19 mouse cellular contexts compared by ENCODE assay signal in genomic region chr11:8486552-8486951, GRCm38 (mm10).
A peak's percentile ranks its signal among the peaks of the same experiment; 100 is the strongest.
DNase-seq lines count a peak whose midpoint lies in the region; ATAC-seq and TF ChIP-seq lines count a peak whose summit lies in the region.
"Had no signal": no experiment of that assay in that cellular context is flagged by ENCODE, and none has a peak within 500 bp of the region (broad histone marks: within the 10 kb centered on the region; RNA-seq: fewer than 3 reads in every experiment).

No protein-coding gene starts in this region.

- no peak overlapping the region for H3K9ac ChIP-seq in stomach, embryonic 15.5 days
- no peak overlapping the region for H3K9ac ChIP-seq in stomach, postnatal 0 days (ENCODE audit: low read length)
- H3K9ac ChIP-seq in heart, adult 2 months (ENCODE audit: low read depth, low read length), result no peak overlapping the region
- H3K9ac ChIP-seq in heart, embryonic 13.5 days, result 0 out of 2 replicates have a peak overlapping the region, but pooled peaks have one; percentile 29
- no peak overlapping the region for H3K9ac ChIP-seq in forebrain, embryonic 12.5 days
- H3K9ac ChIP-seq: embryonic facial prominence, embryonic 12.5 days; forebrain, embryonic 15.5 days; hindbrain, embryonic 12.5 days; kidney, embryonic 15.5 days; midbrain, embryonic 12.5 days; neural tube, embryonic 15.5 days had no signal

- peaks cover 5% of the 10 kb centered on the region; the same call in 1 of the 2 replicates for H3K4me1 ChIP-seq in stomach, embryonic 15.5 days
- peaks cover 5% of the 10 kb centered on the region; the same call in 1 of the 2 replicates for H3K4me1 ChIP-seq in stomach, postnatal 0 days (replicated peaks; ENCODE audit: control insufficient read depth, insufficient read depth)
- peaks cover 9% of the 10 kb centered on the region for H3K4me1 ChIP-seq in heart, adult 2 months (ENCODE audit: control insufficient read depth, insufficient read depth, low read length)
- H3K4me1 ChIP-seq in heart, embryonic 13.5 days, result peaks cover 74% of the 10 kb centered on the region
- H3K4me1 ChIP-seq in forebrain, embryonic 12.5 days, result no peaks in the 10 kb centered on the region
- H3K4me1 ChIP-seq: midbrain, embryonic 12.5 days had no signal

- H3K4me2 ChIP-seq in stomach, embryonic 15.5 days, result no peak overlapping the region
- H3K4me2 ChIP-seq in stomach, postnatal 0 days (replicated peaks; ENCODE audit: low read depth), result no peak overlapping the region
- peak overlapping the region; percentile 40 for H3K4me2 ChIP-seq in heart, embryonic 13.5 days
- H3K4me2 ChIP-seq in forebrain, embryonic 12.5 days, result no peak overlapping the region
- H3K4me2 ChIP-seq: embryonic facial prominence, embryonic 12.5 days; forebrain, embryonic 15.5 days; hindbrain, embryonic 12.5 days; kidney, embryonic 15.5 days; midbrain, embryonic 12.5 days; neural tube, embryonic 15.5 days had no signal

- TF ChIP-seq CTCF in stomach, postnatal 0 days (IDR thresholded peaks at IDR 0.05; ENCODE audit: low read depth), result no peak
- TF ChIP-seq CTCF in heart, adult 2 months (IDR thresholded peaks at IDR 0.05), result no peak

- no peak for TF ChIP-seq POLR2A in heart, adult 2 months (IDR thresholded peaks at IDR 0.05; ENCODE audit: insufficient read depth, low read depth, low read length)

- no peaks in the 10 kb centered on the region for H3K27me3 ChIP-seq in stomach, embryonic 15.5 days (replicated peaks)
- H3K27me3 ChIP-seq in stomach, postnatal 0 days (ENCODE audit: control insufficient read depth, insufficient read depth, low read length), result no peaks in the 10 kb centered on the region
- H3K27me3 ChIP-seq in heart, adult 2 months (ENCODE audit: control insufficient read depth, insufficient read depth, low read length), result no peaks in the 10 kb centered on the region
- no peaks in the 10 kb centered on the region for H3K27me3 ChIP-seq in heart, embryonic 13.5 days (replicated peaks)
- no peaks in the 10 kb centered on the region for H3K27me3 ChIP-seq in forebrain, embryonic 12.5 days
- H3K27me3 ChIP-seq: embryonic facial prominence, embryonic 12.5 days; forebrain, embryonic 15.5 days; hindbrain, embryonic 12.5 days; kidney, embryonic 15.5 days; midbrain, embryonic 12.5 days; neural tube, embryonic 15.5 days had no signal

- DNase-seq in stomach, postnatal 0 days (ENCODE audit: low spot score), result no peak
- DNase-seq in heart, adult 2 months, result peak; percentile 44 to 55
- peak; percentile 22 for DNase-seq in heart, postnatal 25 days (ENCODE audit: low spot score)
- DNase-seq in kidney, adult 8-10 months, result no peak
- DNase-seq in thymus, postnatal 14 days, result no peak
- DNase-seq: adrenal gland, postnatal 10 days; cerebellum, adult 9-10 months; left cerebral cortex, postnatal 4 days had no signal

- intact Hi-C loops in heart, adult 2 months (cut with DNase I), result loop anchor here (5.0 kb wide), 1 partner anchor 36 kb away; no protein-coding TSS in a partner anchor
- intact Hi-C loops in heart, postnatal 25 days (cut with DNase I), result no loop called here

- H3K27ac ChIP-seq in stomach, embryonic 15.5 days, result 0 out of 2 replicates have a peak overlapping the region, but pooled peaks have one; percentile 5
- no peak overlapping the region for H3K27ac ChIP-seq in stomach, postnatal 0 days (replicated peaks)
- no peak overlapping the region for H3K27ac ChIP-seq in heart, adult 2 months
- peak overlapping the region; percentile 90 for H3K27ac ChIP-seq in heart, embryonic 13.5 days (replicated peaks)
- no peak overlapping the region for H3K27ac ChIP-seq in forebrain, embryonic 12.5 days
- H3K27ac ChIP-seq: embryonic facial prominence, embryonic 12.5 days; forebrain, embryonic 15.5 days; hindbrain, embryonic 12.5 days; kidney, embryonic 15.5 days; midbrain, embryonic 12.5 days; neural tube, embryonic 15.5 days had no signal

- H3K36me3 ChIP-seq in stomach, embryonic 15.5 days, result peaks cover 8% of the 10 kb centered on the region; the same call in 1 of the 2 replicates
- H3K36me3 ChIP-seq in stomach, postnatal 0 days (ENCODE audit: control insufficient read depth, insufficient read depth, low read length), result no peaks in the 10 kb centered on the region
- H3K36me3 ChIP-seq in heart, adult 2 months (ENCODE audit: control insufficient read depth, insufficient read depth, low read length), result no peaks in the 10 kb centered on the region
- peaks cover 5% of the 10 kb centered on the region for H3K36me3 ChIP-seq in heart, embryonic 13.5 days
- H3K36me3 ChIP-seq in forebrain, embryonic 12.5 days (replicated peaks), result no peaks in the 10 kb centered on the region
- H3K36me3 ChIP-seq: forebrain, embryonic 15.5 days; hindbrain, embryonic 12.5 days; midbrain, embryonic 12.5 days had no signal

- no peaks in the 10 kb centered on the region for H3K9me3 ChIP-seq in stomach, embryonic 15.5 days
- H3K9me3 ChIP-seq in stomach, postnatal 0 days (ENCODE audit: control insufficient read depth, low read length), result no peaks in the 10 kb centered on the region
- no peaks in the 10 kb centered on the region for H3K9me3 ChIP-seq in heart, embryonic 13.5 days
- H3K9me3 ChIP-seq in forebrain, embryonic 12.5 days, result no peaks in the 10 kb centered on the region
- H3K9me3 ChIP-seq: embryonic facial prominence, embryonic 12.5 days; forebrain, embryonic 15.5 days; hindbrain, embryonic 12.5 days; kidney, embryonic 15.5 days; midbrain, embryonic 12.5 days; neural tube, embryonic 15.5 days had no signal

- ATAC-seq in stomach, embryonic 15.5 days (ENCODE audit: insufficient read depth, low FRiP score, low read depth), result no peak
- ATAC-seq in stomach, postnatal 0 days (ENCODE audit: low FRiP score, low TSS enrichment), result no peak
- ATAC-seq in heart, embryonic 13.5 days (ENCODE audit: extremely low read depth, insufficient number of reproducible peaks, low FRiP score, low TSS enrichment), result no peak
- no peak for ATAC-seq in forebrain, embryonic 12.5 days (ENCODE audit: low FRiP score)
- ATAC-seq: forebrain, embryonic 15.5 days; intestine, postnatal 0 days; lung, postnatal 0 days had no signal

- no peaks in the 10 kb centered on the region for H3K79me2 ChIP-seq in heart, adult 2 months (replicated peaks; ENCODE audit: control insufficient read depth, insufficient read depth, low read length)

- TF ChIP-seq EP300 in stomach, postnatal 0 days (optimal IDR thresholded peaks at IDR 0.05), result no peak
- no peak for TF ChIP-seq EP300 in heart, adult 2 months (IDR thresholded peaks at IDR 0.05; ENCODE audit: insufficient read depth, low read depth, low read length)

- WGBS in stomach, embryonic 15.5 days, result 74% methylated on average over 4 of the region's 4 CpGs
- 65% methylated on average over 4 of the region's 4 CpGs for WGBS in stomach, postnatal 0 days
- 53% methylated on average over 4 of the region's 4 CpGs for WGBS in heart, adult 2 months
- 30% methylated on average over 4 of the region's 4 CpGs for WGBS in heart, embryonic 13.5 days
- WGBS in forebrain, embryonic 12.5 days, result 89% methylated on average over 4 of the region's 4 CpGs

- no peak overlapping the region for H3K4me3 ChIP-seq in stomach, embryonic 15.5 days (replicated peaks)
- H3K4me3 ChIP-seq in stomach, postnatal 0 days (ENCODE audit: low read depth, low read length), result no peak overlapping the region
- no peak overlapping the region for H3K4me3 ChIP-seq in heart, adult 2 months
- no peak overlapping the region for H3K4me3 ChIP-seq in heart, embryonic 13.5 days
- no peak overlapping the region for H3K4me3 ChIP-seq in forebrain, embryonic 12.5 days (replicated peaks)
- H3K4me3 ChIP-seq: embryonic facial prominence, embryonic 12.5 days; forebrain, embryonic 15.5 days; hindbrain, embryonic 12.5 days; kidney, embryonic 15.5 days; midbrain, embryonic 12.5 days; neural tube, embryonic 15.5 days had no signal

Comparison
In these comparisons a context has a peak if more than half of its experiments do, and no peak if none do; other contexts are left out.
1. H3K27ac ChIP-seq: peak in stomach, embryonic 15.5 days (single experiment) and heart, embryonic 13.5 days (single experiment); none in stomach, postnatal 0 days (single experiment), heart, adult 2 months (single experiment) and forebrain, embryonic 12.5 days (single experiment).
2. DNase-seq: peak in heart, adult 2 months (2 of 2) and heart, postnatal 25 days (single experiment); none in stomach, postnatal 0 days (single experiment), kidney, adult 8-10 months (0 of 2) and thymus, postnatal 14 days (single experiment).